26 mouse cellular contexts compared by ENCODE assay signal in genomic region chr4:83213752-83214151, GRCm38 (mm10).
A peak's percentile ranks its signal among the peaks of the same experiment; 100 is the strongest.
DNase-seq lines count a peak whose midpoint lies in the region; ATAC-seq and TF ChIP-seq lines count a peak whose summit lies in the region.
"Had no signal": no experiment of that assay in that cellular context is flagged by ENCODE, and none has a peak within 500 bp of the region (broad histone marks: within the 10 kb centered on the region; RNA-seq: fewer than 3 reads in every experiment).

No protein-coding gene starts in this region.

- no peak overlapping the region for H3K9ac ChIP-seq in lung, embryonic 14.5 days
- H3K9ac ChIP-seq in midbrain, embryonic 13.5 days (replicated peaks), result no peak overlapping the region
- H3K9ac ChIP-seq: embryonic facial prominence, embryonic 15.5 days; forebrain, postnatal 0 days; heart, embryonic 13.5 days; hindbrain, embryonic 12.5 days; limb, embryonic 12.5 days; midbrain, embryonic 15.5 days; neural tube, embryonic 12.5 days had no signal

- no peaks in the 10 kb centered on the region for H3K27me3 ChIP-seq in lung, embryonic 14.5 days (ENCODE audit: insufficient read depth, low read length)
- no peaks in the 10 kb centered on the region for H3K27me3 ChIP-seq in midbrain, embryonic 13.5 days
- H3K27me3 ChIP-seq: embryonic facial prominence, embryonic 15.5 days; heart, embryonic 13.5 days; hindbrain, embryonic 12.5 days; limb, embryonic 12.5 days; midbrain, embryonic 15.5 days; neural tube, embryonic 12.5 days had no signal

- H3K4me3 ChIP-seq in lung, embryonic 14.5 days (ENCODE audit: low read depth, low read length), result no peak overlapping the region
- no peak overlapping the region for H3K4me3 ChIP-seq in midbrain, embryonic 13.5 days (replicated peaks)
- H3K4me3 ChIP-seq: embryonic facial prominence, embryonic 15.5 days; heart, embryonic 13.5 days; hindbrain, embryonic 12.5 days; limb, embryonic 12.5 days; midbrain, embryonic 15.5 days; neural tube, embryonic 12.5 days had no signal

- no peak for ATAC-seq in lung, embryonic 14.5 days (ENCODE audit: insufficient read depth)
- 0 out of 2 replicates have a peak, but pooled peaks have one; percentile 48 for ATAC-seq in megakaryocyte progenitor cell, adult 5-6 weeks (replicated peaks; ENCODE audit: poor library complexity)
- no peak for ATAC-seq in midbrain, embryonic 13.5 days
- ATAC-seq: forebrain, postnatal 0 days; midbrain, embryonic 15.5 days had no signal

- H3K4me2 ChIP-seq in lung, embryonic 14.5 days, result no peak overlapping the region
- no peak overlapping the region for H3K4me2 ChIP-seq in midbrain, embryonic 13.5 days (replicated peaks)
- H3K4me2 ChIP-seq: embryonic facial prominence, embryonic 15.5 days; heart, embryonic 13.5 days; hindbrain, embryonic 12.5 days; limb, embryonic 12.5 days; liver, embryonic 11.5 days; midbrain, embryonic 15.5 days; neural tube, embryonic 12.5 days had no signal

- H3K4me1 ChIP-seq in lung, embryonic 14.5 days (ENCODE audit: insufficient read depth), result peaks cover 4% of the 10 kb centered on the region; the same call in 1 of the 2 replicates
- 0 out of 2 replicates have a peak, but pooled peaks cover 4% of the 10 kb centered on the region for H3K4me1 ChIP-seq in midbrain, embryonic 13.5 days (replicated peaks)
- H3K4me1 ChIP-seq: hindbrain, embryonic 12.5 days; neural tube, embryonic 12.5 days had no signal

- H3K9me3 ChIP-seq in lung, embryonic 14.5 days (ENCODE audit: low read depth, low read length), result no peaks in the 10 kb centered on the region
- no peaks in the 10 kb centered on the region for H3K9me3 ChIP-seq in midbrain, embryonic 13.5 days
- H3K9me3 ChIP-seq: embryonic facial prominence, embryonic 15.5 days; heart, embryonic 13.5 days; hindbrain, embryonic 12.5 days; limb, embryonic 12.5 days; midbrain, embryonic 15.5 days; neural tube, embryonic 12.5 days had no signal

- TF ChIP-seq CTCF in lung, embryonic 14.5 days (IDR thresholded peaks at IDR 0.05; ENCODE audit: low read depth), result 0 out of 2 replicates have a peak, but pooled peaks have one; percentile 8

- no peak for DNase-seq in lung, embryonic 14.5 days
- DNase-seq in lung, postnatal 4 days, result no peak
- peak; percentile 30 for DNase-seq in A20 (ENCODE audit: low read depth, low spot score)
- DNase-seq in MEL-GATA-1-ER (ENCODE audit: extremely low read depth, low read depth), result peak; percentile 45
- DNase-seq in left cerebral cortex, postnatal 4 days, result no peak
- DNase-seq: adrenal gland, postnatal 14 days; cerebellum, adult 9-10 months; forebrain, postnatal 0 days; gastrocnemius, postnatal 14 days; heart, adult 18-20 months; heart, postnatal 14 days; kidney, adult 11 months; lung, adult 2 months; retina, postnatal 1 day; right cerebral cortex, postnatal 25 days; spleen, adult 18-20 months had no signal

- intact Hi-C loops in left cerebral cortex, postnatal 4 days (cut with DNase I), result no loop called here

- peak overlapping the region; percentile 56 for H3K27ac ChIP-seq in lung, embryonic 14.5 days (ENCODE audit: low read depth)
- no peak overlapping the region for H3K27ac ChIP-seq in midbrain, embryonic 13.5 days
- H3K27ac ChIP-seq: embryonic facial prominence, embryonic 15.5 days; heart, embryonic 13.5 days; hindbrain, embryonic 12.5 days; kidney, postnatal 0 days; limb, embryonic 12.5 days; midbrain, embryonic 15.5 days; neural tube, embryonic 12.5 days had no signal

- no peaks in the 10 kb centered on the region for H3K36me3 ChIP-seq in lung, embryonic 14.5 days (ENCODE audit: insufficient read depth)
- no peaks in the 10 kb centered on the region for H3K36me3 ChIP-seq in midbrain, embryonic 13.5 days
- H3K36me3 ChIP-seq: embryonic facial prominence, embryonic 15.5 days; heart, embryonic 13.5 days; hindbrain, embryonic 12.5 days; limb, embryonic 12.5 days; midbrain, embryonic 15.5 days; neural tube, embryonic 12.5 days had no signal

- 72% methylated on average over 6 of the region's 6 CpGs for WGBS in lung, embryonic 14.5 days
- WGBS in midbrain, embryonic 13.5 days, result 93% methylated on average over 6 of the region's 6 CpGs

Comparison
In these comparisons a context has a peak if more than half of its experiments do, and no peak if none do; other contexts are left out.
1. DNase-seq: peak in A20 (single experiment) and MEL-GATA-1-ER (single experiment); none in lung, embryonic 14.5 days (single experiment), lung, postnatal 4 days (0 of 2) and left cerebral cortex, postnatal 4 days (single experiment).